Mouse (Mus musculus) embryonic facial prominence, embryonic 10.5 days (tissue): Measurements from ENCODE around the gene Gm45717. TPM values are rescaled to one million over a fixed set of nuclear protein-coding genes. Genes with fewer than 3 reads are reported as not detected.

ENCODE experiments used
- DNase-seq: peaks from one replicate; pipeline ENCODE4 v3.0.0-alpha.2; 2017; ENCODE audit warnings: low spot score
- H3K27ac ChIP-seq: fragments of 300-500 bp; sonication (generic); replicated peaks from 2 replicates; pipeline ENCODE4 v1.5.1; 2016; ENCODE audit warnings: mild to moderate bottlenecking
- H3K27me3 ChIP-seq: fragments of 300-500 bp; sonication (generic); replicated peaks from 2 replicates; pipeline ENCODE4 v1.6.1; 2016; ENCODE audit warnings: low read depth, mild to moderate bottlenecking; ENCODE audit not compliant: poor library complexity, severe bottlenecking
- H3K36me3 ChIP-seq: fragments of 300-500 bp; sonication (generic); replicated peaks from 2 replicates; pipeline ENCODE4 v1.6.1; 2016; ENCODE audit warnings: mild to moderate bottlenecking, moderate library complexity
- H3K4me1 ChIP-seq: fragments of 300-500 bp; sonication (generic); 2 replicates; pipeline ENCODE4 v1.6.1; 2016
- H3K4me3 ChIP-seq: fragments of 300-500 bp; sonication (generic); 2 replicates; pipeline ENCODE4 v1.5.1; 2016; ENCODE audit warnings: mild to moderate bottlenecking, moderate library complexity
- H3K9me3 ChIP-seq: fragments of 300-500 bp; sonication (generic); 2 replicates; pipeline ENCODE4 v1.6.1; 2016; ENCODE audit warnings: mild to moderate bottlenecking
- WGBS: fragments of 180-500 bp; shearing (Covaris S2); methylation state at CpG from one replicate; pipeline ENCODE4 v1.1.7; 2016; 5-methylcytosine and 5-hydroxymethylcytosine counted together
- polyA plus RNA-seq: library from polyadenylated mRNA; unstranded; fragments of >200 nt; fragmentation: Nextera tagmentation; extraction: Ambion mirVana; gene quantifications from 2 replicates; pipeline ENCODE4 v1.2.1, GENCODE M21; 2016

The Gm45717 gene
- polyA plus RNA-seq, 1 experiment from 2014 or later, result 0.52 TPM

- 90% methylated on average over 6 of the region's 6 CpGs for WGBS
- H3K27ac ChIP-seq, result no peak overlapping the region
- H3K27me3 ChIP-seq, result no peaks in the 10 kb centered on the region
- no peak for DNase-seq
- H3K4me3 ChIP-seq, result no peak overlapping the region
- H3K9me3 ChIP-seq, result no peaks in the 10 kb centered on the region
- H3K36me3 ChIP-seq, result peaks cover 75% of the 10 kb centered on the region
- peaks cover 44% of the 10 kb centered on the region for H3K4me1 ChIP-seq
These were observed 6.5 kb downstream of the Gm45717 start for GRCm38 (mm10) chr7:140949255-140949654.

- Histone ChIP-seq H3K4me3 (no peak overlapping the region), H3K9me3 (no peaks in the 10 kb centered on the region), H3K27me3 (no peaks in the 10 kb centered on the region), H3K36me3 (peaks cover 73% of the 10 kb centered on the region), H3K27ac (no peak overlapping the region), H3K4me1 (peaks cover 34% of the 10 kb centered on the region)
- WGBS, result 91% methylated on average over 8 of the region's 8 CpGs
- no peak for DNase-seq
These were observed 7.6 kb downstream of the Gm45717 start for GRCm38 (mm10) chr7:140948161-140948560.

GRCm38 (mm10) chr7:140946980-140947379, 8.8 kb downstream of the Gm45717 start:
- Histone ChIP-seq H3K27ac (no peak overlapping the region), H3K27me3 (no peaks in the 10 kb centered on the region), H3K9me3 (no peaks in the 10 kb centered on the region), H3K4me3 (no peak overlapping the region), H3K4me1 (peaks cover 34% of the 10 kb centered on the region), H3K36me3 (peaks cover 62% of the 10 kb centered on the region)
- no peak for DNase-seq
- 68% methylated on average over 7 of the region's 7 CpGs for WGBS

GRCm38 (mm10) chr7:140946311-140946710, 9.4 kb downstream of the Gm45717 start:
- WGBS, result 92% methylated on average over 10 of the region's 10 CpGs

GRCm38 (mm10) chr7:140945247-140945646, 10.5 kb downstream of the Gm45717 start:
- Histone ChIP-seq H3K36me3 (peaks cover 57% of the 10 kb centered on the region), H3K27ac (no peak overlapping the region), H3K27me3 (no peaks in the 10 kb centered on the region), H3K4me3 (no peak overlapping the region), H3K4me1 (peaks cover 30% of the 10 kb centered on the region), H3K9me3 (no peaks in the 10 kb centered on the region)
- 89% methylated on average over 5 of the region's 5 CpGs for WGBS
- DNase-seq, result no peak

More at GRCm38 (mm10) chr7:140946311-140946710, 9.4 kb downstream of the Gm45717 start:
- Histone ChIP-seq H3K36me3 (peaks cover 62% of the 10 kb centered on the region), H3K4me3 (no peak overlapping the region), H3K9me3 (no peaks in the 10 kb centered on the region), H3K27me3 (no peaks in the 10 kb centered on the region), H3K27ac (no peak overlapping the region), H3K4me1 (peaks cover 31% of the 10 kb centered on the region)
- DNase-seq, result no peak

- H3K27me3 ChIP-seq, result no peaks in the 10 kb centered on the region
- no peaks in the 10 kb centered on the region for H3K9me3 ChIP-seq
- DNase-seq, result no peak
- no peak overlapping the region for H3K4me3 ChIP-seq
- peaks cover 36% of the 10 kb centered on the region for H3K4me1 ChIP-seq
- WGBS, result 91% methylated on average over 7 of the region's 7 CpGs
- peaks cover 47% of the 10 kb centered on the region for H3K36me3 ChIP-seq
- no peak overlapping the region for H3K27ac ChIP-seq
These were observed 11.5 kb downstream of the Gm45717 start for GRCm38 (mm10) chr7:140944236-140944635.

- DNase-seq, result no peak
- 95% methylated on average over 4 of the region's 4 CpGs for WGBS
- Histone ChIP-seq H3K4me3 (0 out of 2 replicates have a peak overlapping the region, but pooled peaks have one; percentile 12), H3K36me3 (peaks cover 38% of the 10 kb centered on the region), H3K9me3 (no peaks in the 10 kb centered on the region), H3K27ac (peak overlapping the region; percentile 87; the same call in 1 of the 2 replicates), H3K27me3 (no peaks in the 10 kb centered on the region), H3K4me1 (peaks cover 42% of the 10 kb centered on the region)
These were observed 12.4 kb downstream of the Gm45717 start for GRCm38 (mm10) chr7:140943356-140943755.

GRCm38 (mm10) chr7:140942811-140943210, 12.9 kb downstream of the Gm45717 start:
- peak overlapping the region; percentile 87; the same call in 1 of the 2 replicates for H3K27ac ChIP-seq

GRCm38 (mm10) chr7:140942341-140942740, 13.4 kb downstream of the Gm45717 start:
- H3K36me3 ChIP-seq, result peaks cover 28% of the 10 kb centered on the region
- no peaks in the 10 kb centered on the region for H3K9me3 ChIP-seq
- no peak for DNase-seq
- WGBS, result 66% methylated on average over 9 of the region's 9 CpGs
- peak overlapping the region; percentile 64 for H3K4me3 ChIP-seq
- H3K27me3 ChIP-seq, result no peaks in the 10 kb centered on the region
- H3K4me1 ChIP-seq, result peaks cover 42% of the 10 kb centered on the region
- H3K27ac ChIP-seq, result peak overlapping the region; percentile 87

More at GRCm38 (mm10) chr7:140942811-140943210, 12.9 kb downstream of the Gm45717 start:
- no peak overlapping the region; the same call in 1 of the 2 replicates for H3K4me3 ChIP-seq
- H3K27me3 ChIP-seq, result no peaks in the 10 kb centered on the region
- H3K9me3 ChIP-seq, result no peaks in the 10 kb centered on the region
- H3K36me3 ChIP-seq, result peaks cover 33% of the 10 kb centered on the region
- no peak for DNase-seq
- 92% methylated on average over 10 of the region's 10 CpGs for WGBS
- peaks cover 42% of the 10 kb centered on the region for H3K4me1 ChIP-seq

GRCm38 (mm10) chr7:140941222-140942051, 14.3 kb downstream of the Gm45717 start, which contains the start of gene Pgghg:
TSS of gene Pgghg (plus strand) at chr7:140941391.
- WGBS, result 4% methylated on average over 33 of the region's 33 CpGs

GRCm38 (mm10) chr7:140939669-140940171, 16.0 kb downstream of the Gm45717 start:
- Histone ChIP-seq H3K9me3 (no peaks in the 10 kb centered on the region), H3K4me3 (peak overlapping the region; percentile 41), H3K27me3 (peaks cover 9% of the 10 kb centered on the region), H3K36me3 (peaks cover 2% of the 10 kb centered on the region), H3K4me1 (peaks cover 42% of the 10 kb centered on the region), H3K27ac (peak overlapping the region; percentile 75)
- 6% methylated on average over 8 of the region's 8 CpGs for WGBS
- DNase-seq, result peak; percentile 78

More at GRCm38 (mm10) chr7:140941222-140942051, 14.3 kb downstream of the Gm45717 start, which contains the start of gene Pgghg:
- H3K27ac ChIP-seq, result peak within 1 kb of the TSS; percentile 87
- peak; percentile 91 for DNase-seq
- no peaks in the 10 kb centered on the region for H3K27me3 ChIP-seq
- no peaks in the 10 kb centered on the region for H3K9me3 ChIP-seq
- peaks cover 19% of the 10 kb centered on the region for H3K36me3 ChIP-seq
- peak within 1 kb of the TSS; percentile 64 for H3K4me3 ChIP-seq
- peaks cover 42% of the 10 kb centered on the region for H3K4me1 ChIP-seq

GRCm38 (mm10) chr7:140938896-140939295, 16.8 kb downstream of the Gm45717 start:
- Histone ChIP-seq H3K27ac (peak overlapping the region; percentile 75; the same call in 1 of the 2 replicates), H3K4me3 (no peak overlapping the region), H3K36me3 (no peaks in the 10 kb centered on the region), H3K4me1 (peaks cover 42% of the 10 kb centered on the region), H3K27me3 (peaks cover 9% of the 10 kb centered on the region), H3K9me3 (no peaks in the 10 kb centered on the region)
- DNase-seq, result no peak
- WGBS, result 21% methylated on average over 2 of the region's 2 CpGs
